Mouse (Mus musculus) heart, embryonic 11.5 days (tissue): Measurements from ENCODE around the gene Mov10. TPM values are rescaled to one million over a fixed set of nuclear protein-coding genes. Genes with fewer than 3 reads are reported as not detected.

ENCODE experiments used
- polyA plus RNA-seq: library from polyadenylated mRNA; unstranded; fragments of >200 nt; fragmentation: Nextera tagmentation; extraction: Ambion mirVana; gene quantifications from 2 replicates; pipeline ENCODE4 v1.2.1, GENCODE M21; 2014

Gene Mov10
- polyA plus RNA-seq, 1 experiment from 2014 or later = 41.2 TPM

Other genes starting within 250 kb of the Mov10 start
- gene Slc16a1, start 179.9 kb downstream of the Mov10 start, polyA plus RNA-seq = 76.4 and 84.3 TPM in 2 replicates
- 23.5 and 36.9 TPM in 2 replicates for gene Ppm1j, start 37.5 kb downstream of the Mov10 start, polyA plus RNA-seq
- gene Fam19a3, start 36.7 kb downstream of the Mov10 start, polyA plus RNA-seq = 1.2 and 2.2 TPM in 2 replicates
- 242 and 272 TPM in 2 replicates for gene Rhoc, start 30.2 kb downstream of the Mov10 start, polyA plus RNA-seq
- 24.2 and 29.4 TPM in 2 replicates for gene St7l, start 45.4 kb upstream of the Mov10 start, polyA plus RNA-seq
- 183 and 215 TPM in 2 replicates for gene Capza1, start 45.9 kb upstream of the Mov10 start, polyA plus RNA-seq
- 1.7 and 1.9 TPM in 2 replicates for gene Wnt2b, start 143.4 kb upstream of the Mov10 start, polyA plus RNA-seq
- 26.1 and 35.7 TPM in 2 replicates for gene Cttnbp2nl, start 234.6 kb upstream of the Mov10 start, polyA plus RNA-seq
- gene 4930564D02Rik, start 248.3 kb upstream of the Mov10 start, polyA plus RNA-seq = not detected in 2 replicates